Mouse (Mus musculus) spleen, adult 2 months (tissue): Measurements from ENCODE around the gene Tex14.

Experiments used
- CTCF ChIP-seq: fragments of 200-500 bp; IDR thresholded peaks from 2 replicates; pipeline ENCODE4 v1.5.1; 2011; ENCODE audit warnings: mild to moderate bottlenecking, inconsistent platforms; ENCODE audit not compliant: insufficient read depth, insufficient read length, insufficient replicate concordance; ENCODE audit errors: extremely low read depth
- POLR2A ChIP-seq: fragments of 200-500 bp; IDR thresholded peaks from 2 replicates; pipeline ENCODE4 v1.6.1; 2011; ENCODE audit warnings: low read depth, low read length, inconsistent platforms

- TF ChIP-seq CTCF (no peak), POLR2A (peak; percentile 73)
These were observed 186.9 kb downstream of the Tex14 start, which contains the start of gene Mtmr4 for GRCm38 (mm10) chr11:87591526-87592353.
